Mouse (Mus musculus) stomach, postnatal 0 days (tissue): ENCODE measurements at regions not wholly inside any gene's neighbourhood (a gene's known extent, or its start where the extent isn't known, plus 50 kb on each side); places are given as distances from the start of the nearest gene placed in this dataset.

ENCODE experiments used
- ATAC-seq: fragments of 200-750 bp; cut with Nextera tagmentation; 2 replicates; pipeline ENCODE4 v1.8.0; 2017; ENCODE audit not compliant: low FRiP score, low TSS enrichment
- DNase-seq: peaks from one replicate; pipeline ENCODE4 v3.0.0-alpha.2; 2016; ENCODE audit warnings: low spot score
- H3K27ac ChIP-seq: fragments of 300-500 bp; sonication (generic); replicated peaks from 2 replicates; pipeline ENCODE4 v1.5.1; 2014; ENCODE audit warnings: mild to moderate bottlenecking, control low read depth
- H3K27me3 ChIP-seq: fragments of 300-500 bp; sonication (generic); 2 replicates; pipeline ENCODE4 v1.6.1; 2014; ENCODE audit warnings: low read length; ENCODE audit not compliant: control insufficient read depth, insufficient read depth
- H3K36me3 ChIP-seq: fragments of 300-500 bp; sonication (generic); 2 replicates; pipeline ENCODE4 v1.6.1; 2014; ENCODE audit warnings: low read length, mixed read lengths; ENCODE audit not compliant: control insufficient read depth, insufficient read depth
- H3K4me1 ChIP-seq: fragments of 300-500 bp; sonication (generic); replicated peaks from 2 replicates; pipeline ENCODE4 v1.6.1; 2014; ENCODE audit warnings: antibody characterized with exemption; ENCODE audit not compliant: control insufficient read depth, insufficient read depth
- H3K4me2 ChIP-seq: fragments of 300-500 bp; sonication (generic); replicated peaks from 2 replicates; pipeline ENCODE4 v1.6.1; 2014; ENCODE audit warnings: low read depth, mild to moderate bottlenecking, control low read depth, moderate library complexity
- H3K4me3 ChIP-seq: fragments of 300-500 bp; sonication (generic); 2 replicates; pipeline ENCODE4 v1.5.1; 2014; ENCODE audit warnings: low read depth, low read length, control low read depth
- H3K9ac ChIP-seq: fragments of 300-500 bp; sonication (generic); 2 replicates; pipeline ENCODE4 v1.6.1; 2014; ENCODE audit warnings: mild to moderate bottlenecking, low read length, control low read depth, mixed read lengths
- H3K9me3 ChIP-seq: fragments of 300-500 bp; sonication (generic); 2 replicates; pipeline ENCODE4 v1.6.1; 2016; ENCODE audit warnings: low read length; ENCODE audit not compliant: control insufficient read depth
- CTCF ChIP-seq: IDR thresholded peaks from 2 replicates; pipeline ENCODE4 v1.5.1; 2016; ENCODE audit warnings: antibody characterized with exemption, low read depth, mild to moderate bottlenecking, moderate library complexity
- EP300 ChIP-seq: optimal IDR thresholded peaks from 2 replicates; pipeline ENCODE3; 2016; ENCODE audit warnings: antibody characterized with exemption
- WGBS: fragments of 180-500 bp; shearing (Covaris S2); extraction: QIAGEN DNeasy Blood & Tissue Kit; methylation state at CpG from one replicate; pipeline ENCODE4 v1.1.7; 2014; 5-methylcytosine and 5-hydroxymethylcytosine counted together

DNA sequence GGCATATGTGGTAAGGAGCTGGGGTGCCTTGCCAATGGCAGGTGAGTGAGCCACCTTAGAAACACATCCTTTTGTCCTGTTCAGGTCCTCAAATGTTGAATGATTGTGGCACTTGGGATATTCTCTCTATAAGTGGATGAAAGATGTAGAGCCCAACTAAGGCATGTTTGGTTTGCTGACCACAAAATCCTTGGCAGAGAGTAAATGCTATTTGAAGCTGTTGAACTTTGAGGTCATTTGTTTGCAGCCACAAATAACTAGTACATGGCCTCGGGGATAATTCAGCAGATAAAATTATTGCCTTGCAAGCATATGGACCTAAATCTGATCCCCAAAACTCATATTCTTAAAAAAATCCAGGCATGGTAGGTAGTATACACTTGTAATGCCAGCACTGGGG is 281.2 kb downstream of the Cd47 start:
- Histone ChIP-seq H3K9ac (no peak overlapping the region), H3K4me3 (no peak overlapping the region), H3K9me3 (no peaks in the 10 kb centered on the region), H3K27me3 (no peaks in the 10 kb centered on the region), H3K4me2 (no peak overlapping the region), H3K27ac (no peak overlapping the region), H3K4me1 (no peaks in the 10 kb centered on the region), H3K36me3 (no peaks in the 10 kb centered on the region)
- TF ChIP-seq EP300: no peak
- TF ChIP-seq CTCF: no peak
- 49% methylated on average over 1 of the region's 1 CpGs for WGBS
- ATAC-seq: no peak
- no peak for DNase-seq

DNA sequence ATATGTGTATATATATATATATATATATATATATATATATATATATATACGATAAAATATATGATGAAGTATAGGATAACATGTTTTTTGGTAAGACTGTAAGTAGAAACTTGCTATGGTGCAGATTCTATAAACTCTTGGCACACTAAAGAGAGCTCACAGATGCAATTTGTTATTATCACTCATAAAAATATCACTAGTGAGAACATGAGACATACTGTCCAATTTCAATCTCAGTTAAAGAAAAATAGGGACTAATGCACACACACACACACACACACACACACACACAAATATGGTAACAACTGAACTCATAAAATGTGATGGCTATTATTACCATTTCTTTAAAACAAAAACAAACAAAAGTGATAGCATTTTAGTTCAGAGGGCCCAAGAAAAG is 292.0 kb downstream of the Cd47 start:
- H3K4me2 ChIP-seq: no peak overlapping the region
- TF ChIP-seq EP300 (no peak), CTCF (no peak)
- H3K9ac ChIP-seq: no peak overlapping the region
- H3K4me3 ChIP-seq: no peak overlapping the region
- H3K27ac ChIP-seq: no peak overlapping the region
- H3K27me3 ChIP-seq: no peaks in the 10 kb centered on the region
- H3K4me1 ChIP-seq: no peaks in the 10 kb centered on the region
- no peaks in the 10 kb centered on the region for H3K9me3 ChIP-seq
- DNase-seq: no peak
- H3K36me3 ChIP-seq: no peaks in the 10 kb centered on the region
- ATAC-seq: no peak
- 84% methylated on average over 1 of the region's 1 CpGs for WGBS

- H3K27ac ChIP-seq: no peak overlapping the region
- ATAC-seq: no peak
- TF ChIP-seq EP300: no peak
- no peak for TF ChIP-seq CTCF
- H3K4me1 ChIP-seq: no peaks in the 10 kb centered on the region
- no peak overlapping the region for H3K9ac ChIP-seq
- H3K36me3 ChIP-seq: no peaks in the 10 kb centered on the region
- no peaks in the 10 kb centered on the region for H3K27me3 ChIP-seq
- H3K4me2 ChIP-seq: no peak overlapping the region
- 88% methylated on average over 3 of the region's 3 CpGs for WGBS
- H3K4me3 ChIP-seq: no peak overlapping the region
- DNase-seq: no peak
- no peaks in the 10 kb centered on the region for H3K9me3 ChIP-seq
Observed at GRCm38 (mm10) chr16:50092780-50093179, 292.4 kb downstream of the Cd47 start.

DNA sequence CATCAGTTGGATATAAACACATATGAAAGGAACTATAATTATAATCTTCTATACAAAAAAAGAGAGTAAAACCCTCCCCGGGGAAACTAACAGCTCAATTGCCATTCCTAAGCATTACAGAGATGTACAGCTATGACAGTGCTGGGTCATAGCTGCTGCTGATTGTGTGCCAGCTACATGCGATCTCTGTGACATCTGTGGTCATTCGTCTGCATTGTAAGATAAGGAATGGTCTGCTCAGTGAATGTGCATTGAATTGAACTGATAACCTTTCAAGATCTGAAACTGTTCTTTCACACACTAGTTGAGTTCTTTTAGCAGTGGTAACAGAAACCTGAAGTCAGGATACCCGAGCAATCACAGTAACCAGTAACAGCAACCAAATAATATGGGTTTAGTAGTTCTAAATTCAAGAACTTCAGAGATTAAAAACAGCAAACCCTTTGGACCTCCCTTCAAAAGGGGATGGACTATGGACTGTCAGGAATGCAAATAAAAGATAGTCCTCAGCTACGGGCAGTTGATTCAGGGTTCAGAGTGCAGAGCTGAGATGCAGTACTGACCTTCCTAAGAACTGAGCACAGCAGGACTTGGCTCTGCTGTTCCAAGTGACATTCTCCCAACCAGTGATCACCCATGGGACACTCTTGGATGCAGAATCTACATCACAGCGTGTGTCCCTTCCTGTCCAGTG is 295.7 kb downstream of the Cd47 start:
- Histone ChIP-seq H3K4me1 (no peaks in the 10 kb centered on the region), H3K9ac (no peak overlapping the region), H3K27ac (no peak overlapping the region), H3K4me2 (no peak overlapping the region), H3K4me3 (no peak overlapping the region), H3K9me3 (no peaks in the 10 kb centered on the region), H3K36me3 (no peaks in the 10 kb centered on the region), H3K27me3 (no peaks in the 10 kb centered on the region)
- TF ChIP-seq EP300: no peak
- TF ChIP-seq CTCF: no peak
- 53% methylated on average over 6 of the region's 6 CpGs for WGBS
- DNase-seq (no peak), ATAC-seq (no peak)

DNA sequence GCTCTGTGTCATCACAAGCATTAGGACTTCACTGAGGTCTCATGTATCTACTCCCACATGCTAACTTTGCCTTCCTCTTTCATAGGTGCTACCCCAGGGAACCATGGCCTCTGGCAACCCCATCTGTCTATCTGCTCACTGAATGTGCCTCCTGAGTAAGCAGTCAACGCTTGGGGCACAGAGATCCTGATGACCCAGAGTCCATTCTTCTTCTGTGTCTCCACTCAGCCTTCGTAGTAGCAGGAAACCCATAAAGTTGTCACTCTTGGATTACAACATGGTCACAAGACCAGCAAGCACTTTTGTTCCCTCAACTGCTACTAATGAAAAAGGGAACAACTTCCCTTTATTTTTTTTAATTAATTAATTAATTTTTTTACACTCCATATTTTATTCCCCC is 296.2 kb downstream of the Cd47 start:
- Histone ChIP-seq H3K27me3 (no peaks in the 10 kb centered on the region), H3K4me2 (no peak overlapping the region), H3K4me1 (no peaks in the 10 kb centered on the region), H3K36me3 (no peaks in the 10 kb centered on the region), H3K4me3 (no peak overlapping the region), H3K9ac (no peak overlapping the region), H3K27ac (no peak overlapping the region), H3K9me3 (no peaks in the 10 kb centered on the region)
- DNase-seq (no peak), ATAC-seq (no peak)
- 82% methylated on average over 2 of the region's 2 CpGs for WGBS
- TF ChIP-seq CTCF (no peak), EP300 (no peak)

GRCm38 (mm10) chr16:50103340-50103739 is 303.0 kb downstream of the Cd47 start:
- H3K9me3 ChIP-seq: no peaks in the 10 kb centered on the region
- no peak for ATAC-seq

More at GRCm38 (mm10) chr16:50103340-50103739, 303.0 kb downstream of the Cd47 start:
- Histone ChIP-seq H3K4me1 (no peaks in the 10 kb centered on the region), H3K36me3 (no peaks in the 10 kb centered on the region), H3K9ac (no peak overlapping the region), H3K27me3 (no peaks in the 10 kb centered on the region), H3K27ac (no peak overlapping the region), H3K4me3 (no peak overlapping the region), H3K4me2 (no peak overlapping the region)
- TF ChIP-seq CTCF (no peak), EP300 (no peak)
- WGBS: 43% methylated on average over 7 of the region's 7 CpGs
- DNase-seq: no peak
